Mouse (Mus musculus) kidney, postnatal 0 days (tissue): ENCODE data around the gene Sf3a1. TPM values are rescaled to one million over a fixed set of nuclear protein-coding genes. Genes with fewer than 3 reads are reported as not detected.
"Not testable (repeated sequence)": the region's sequence is repeated elsewhere in the genome, so short reads cannot be mapped to it uniquely, and the experiment has no call there.

Source experiments
- ATAC-seq: fragments of 200-750 bp; cut with Nextera tagmentation; replicated peaks from 2 replicates; pipeline ENCODE4 v1.8.0; 2017; ENCODE audit warnings: low read depth, moderate number of reproducible peaks, moderate TSS enrichment, moderate library complexity; ENCODE audit not compliant: low FRiP score
- DNase-seq: peaks from one replicate; pipeline ENCODE4 v3.0.0-alpha.2; 2016; ENCODE audit warnings: low spot score
- H3K27ac ChIP-seq: fragments of 300-500 bp; sonication (generic); 2 replicates; pipeline ENCODE4 v1.5.1; 2014; ENCODE audit warnings: mild to moderate bottlenecking
- H3K27me3 ChIP-seq: fragments of 300-500 bp; sonication (generic); 2 replicates; pipeline ENCODE4 v1.6.1; 2014; ENCODE audit warnings: low read length, mixed read lengths; ENCODE audit not compliant: insufficient read depth
- H3K36me3 ChIP-seq: fragments of 300-500 bp; sonication (generic); 2 replicates; pipeline ENCODE4 v1.6.1; 2014; ENCODE audit warnings: low read length, mixed read lengths; ENCODE audit not compliant: insufficient read depth
- H3K4me1 ChIP-seq: fragments of 300-500 bp; sonication (generic); replicated peaks from 2 replicates; pipeline ENCODE4 v1.6.1; 2014; ENCODE audit warnings: antibody characterized with exemption, low read length, mixed read lengths; ENCODE audit not compliant: insufficient read depth
- H3K4me2 ChIP-seq: fragments of 300-500 bp; sonication (generic); 2 replicates; pipeline ENCODE4 v1.6.1; 2014; ENCODE audit warnings: mild to moderate bottlenecking, low read length, moderate library complexity, mixed read lengths
- H3K4me3 ChIP-seq: fragments of 300-500 bp; sonication (generic); replicated peaks from 2 replicates; pipeline ENCODE4 v1.5.1; 2014; ENCODE audit warnings: low read depth, low read length
- H3K9ac ChIP-seq: fragments of 300-500 bp; sonication (generic); 2 replicates; pipeline ENCODE4 v1.6.1; 2014; ENCODE audit warnings: low read depth, low read length
- H3K9me3 ChIP-seq: fragments of 300-500 bp; sonication (generic); replicated peaks from 2 replicates; pipeline ENCODE4 v1.6.1; 2016; ENCODE audit warnings: low read length, inconsistent platforms, mixed read lengths
- CTCF ChIP-seq: IDR thresholded peaks from 2 replicates; pipeline ENCODE4 v1.5.1; 2016; ENCODE audit warnings: antibody characterized with exemption, low read depth, mild to moderate bottlenecking, moderate library complexity
- WGBS: fragments of 180-500 bp; shearing (Covaris S2); extraction: QIAGEN DNeasy Blood & Tissue Kit; methylation state at CpG from one replicate; pipeline ENCODE4 v1.1.7; 2014; 5-methylcytosine and 5-hydroxymethylcytosine counted together
- polyA plus RNA-seq: library from polyadenylated mRNA; unstranded; fragments of >200 nt; fragmentation: Nextera tagmentation; extraction: Ambion mirVana; gene quantifications from 2 replicates; pipeline ENCODE4 v1.2.1, GENCODE M21; 2015

The Sf3a1 gene
- polyA plus RNA-seq, result 31.2 and 31.3 TPM in 2 replicates

- H3K4me3 ChIP-seq, result peak within 1 kb of the TSS; percentile 64
- H3K27ac ChIP-seq, result peak within 1 kb of the TSS; percentile 86
- peaks cover 18% of the 10 kb centered on the region; the same call in 1 of the 2 replicates for H3K4me1 ChIP-seq
- TF ChIP-seq CTCF, result 0 out of 2 replicates have a peak, but pooled peaks have one; percentile 1
- under 1% methylated on average over 54 of the region's 54 CpGs for WGBS
- H3K27me3 ChIP-seq, result no peaks in the 10 kb centered on the region
- H3K4me2 ChIP-seq, result peak within 1 kb of the TSS; percentile 90
- ATAC-seq, result peak; percentile 97
- H3K36me3 ChIP-seq, result peaks cover 10% of the 10 kb centered on the region; the same call in 1 of the 2 replicates
- no peaks in the 10 kb centered on the region for H3K9me3 ChIP-seq
- H3K9ac ChIP-seq, result peak within 1 kb of the TSS; percentile 73
- DNase-seq, result peak; percentile 97
Observed at GRCm38 (mm10) chr11:4159808-4160708, at the start of gene Sf3a1, which contains the start of gene Ccdc157. Gene Sf3a1 (plus strand): TSS chr11:4160350. Gene Ccdc157 (minus strand): TSS chr11:4160293.

- H3K4me1 ChIP-seq, result no peaks in the 10 kb centered on the region
- no peak overlapping the region for H3K9ac ChIP-seq
- DNase-seq (no peak), ATAC-seq (no peak)
- no peak for TF ChIP-seq CTCF
- H3K27me3 ChIP-seq, result no peaks in the 10 kb centered on the region
- no peak overlapping the region for H3K4me2 ChIP-seq
- no peak overlapping the region for H3K27ac ChIP-seq
- no peak overlapping the region for H3K4me3 ChIP-seq
- H3K9me3 ChIP-seq, result no peaks in the 10 kb centered on the region
- H3K36me3 ChIP-seq, result no peaks in the 10 kb centered on the region
- 89% methylated on average over 4 of the region's 4 CpGs for WGBS
Observed at GRCm38 (mm10) chr11:4112033-4112432, 48.1 kb upstream of the Sf3a1 start.

GRCm38 (mm10) chr11:4112861-4113260 is 47.3 kb upstream of the Sf3a1 start:
- no peaks in the 10 kb centered on the region for H3K27me3 ChIP-seq
- DNase-seq (no peak), ATAC-seq (no peak)
- H3K27ac ChIP-seq, result no peak overlapping the region
- H3K4me2 ChIP-seq, result no peak overlapping the region
- H3K4me3 ChIP-seq, result no peak overlapping the region
- H3K4me1 ChIP-seq, result peaks cover 4% of the 10 kb centered on the region; the same call in 1 of the 2 replicates
- 59% methylated on average over 6 of the region's 6 CpGs for WGBS
- H3K9ac ChIP-seq, result no peak overlapping the region
- no peak for TF ChIP-seq CTCF
- no peaks in the 10 kb centered on the region for H3K36me3 ChIP-seq
- no peaks in the 10 kb centered on the region for H3K9me3 ChIP-seq

GRCm38 (mm10) chr11:4113496-4113895 is 46.7 kb upstream of the Sf3a1 start:
- no peak for DNase-seq
- no peaks in the 10 kb centered on the region for H3K36me3 ChIP-seq
- WGBS, result 86% methylated on average over 4 of the region's 4 CpGs
- H3K27me3 ChIP-seq, result no peaks in the 10 kb centered on the region
- H3K4me2 ChIP-seq, result no peak overlapping the region
- no peaks in the 10 kb centered on the region for H3K9me3 ChIP-seq
- no peak overlapping the region for H3K4me3 ChIP-seq
- no peak for ATAC-seq
- peaks cover 9% of the 10 kb centered on the region; the same call in 1 of the 2 replicates for H3K4me1 ChIP-seq
- H3K9ac ChIP-seq, result no peak overlapping the region
- no peak overlapping the region for H3K27ac ChIP-seq
- TF ChIP-seq CTCF, result no peak

- Histone ChIP-seq H3K4me3 (no peak overlapping the region), H3K27ac (no peak overlapping the region)
- WGBS, result 79% methylated on average over 6 of the region's 6 CpGs
Observed at GRCm38 (mm10) chr11:4113970-4114369, 46.2 kb upstream of the Sf3a1 start.

GRCm38 (mm10) chr11:4114541-4114940 is 45.6 kb upstream of the Sf3a1 start:
- not testable (repeated sequence) for H3K36me3 ChIP-seq, ATAC-seq, H3K4me3 ChIP-seq, H3K27me3 ChIP-seq, H3K9me3 ChIP-seq, H3K9ac ChIP-seq, DNase-seq, H3K4me2 ChIP-seq, H3K27ac ChIP-seq
- H3K4me1 ChIP-seq, result peaks cover 11% of the 10 kb centered on the region; the same call in 1 of the 2 replicates
- WGBS, result 82% methylated on average over 6 of the region's 6 CpGs

More at GRCm38 (mm10) chr11:4113970-4114369, 46.2 kb upstream of the Sf3a1 start:
- TF ChIP-seq CTCF, result no peak
- H3K9ac ChIP-seq, result no peak overlapping the region
- DNase-seq, result no peak
- no peaks in the 10 kb centered on the region for H3K9me3 ChIP-seq
- H3K36me3 ChIP-seq, result no peaks in the 10 kb centered on the region
- H3K4me2 ChIP-seq, result no peak overlapping the region
- no peak for ATAC-seq
- no peaks in the 10 kb centered on the region for H3K27me3 ChIP-seq
- H3K4me1 ChIP-seq, result peaks cover 11% of the 10 kb centered on the region; the same call in 1 of the 2 replicates
